Mouse (Mus musculus): Measurements from ENCODE around the gene Gnaz. TPM values are rescaled to one million over a fixed set of nuclear protein-coding genes. Genes with fewer than 3 reads are reported as not detected.

Gnaz gene
- total RNA-seq, 2 experiments from 2014 or later, result 0.60 to 0.98 TPM

GRCm38 (mm10) chr10:75059396-75059795 lies 92.4 kb downstream of the Gnaz start:
- DNase-seq, result peak; percentile 73 to 80
- intact Hi-C loops (cut with DNase I), result loop anchor here (1.0 to 10.0 kb wide), 2 partner anchors 92 to 185 kb away; no protein-coding TSS in a partner anchor

- peak; percentile 81 to 87 for DNase-seq
- intact Hi-C loops (cut with DNase I), result loop anchor here (5.0 kb wide), 1 partner anchor 42 kb away; no protein-coding TSS in a partner anchor
These were observed 93.4 kb downstream of the Gnaz start, which contains the start of gene Bcr for GRCm38 (mm10) chr10:75060217-75060842. Gene Bcr (plus strand): TSS chr10:75060592.

DNA sequence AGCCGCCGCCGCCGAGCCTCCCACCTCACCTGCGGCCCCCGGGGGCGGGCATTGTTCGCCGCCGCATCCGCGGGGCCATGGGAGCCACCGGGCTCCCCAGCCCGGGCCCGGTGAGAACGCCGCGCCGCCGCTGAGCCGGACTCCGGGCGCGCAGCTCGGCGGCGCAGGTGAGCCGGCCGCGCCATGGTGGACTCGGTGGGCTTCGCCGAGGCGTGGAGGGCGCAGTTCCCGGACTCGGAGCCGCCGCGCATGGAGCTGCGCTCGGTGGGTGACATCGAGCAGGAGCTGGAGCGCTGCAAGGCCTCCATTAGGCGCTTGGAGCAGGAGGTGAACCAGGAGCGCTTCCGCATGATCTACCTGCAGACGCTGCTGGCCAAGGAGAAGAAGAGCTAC lies 93.9 kb downstream of the Gnaz start:
- intact Hi-C loops (cut with DNase I), result loop anchor here (5.0 kb wide), 1 partner anchor 41 kb away; no protein-coding TSS in a partner anchor
- DNase-seq, result peak in 1 of 2 experiments; percentile 21

DNA sequence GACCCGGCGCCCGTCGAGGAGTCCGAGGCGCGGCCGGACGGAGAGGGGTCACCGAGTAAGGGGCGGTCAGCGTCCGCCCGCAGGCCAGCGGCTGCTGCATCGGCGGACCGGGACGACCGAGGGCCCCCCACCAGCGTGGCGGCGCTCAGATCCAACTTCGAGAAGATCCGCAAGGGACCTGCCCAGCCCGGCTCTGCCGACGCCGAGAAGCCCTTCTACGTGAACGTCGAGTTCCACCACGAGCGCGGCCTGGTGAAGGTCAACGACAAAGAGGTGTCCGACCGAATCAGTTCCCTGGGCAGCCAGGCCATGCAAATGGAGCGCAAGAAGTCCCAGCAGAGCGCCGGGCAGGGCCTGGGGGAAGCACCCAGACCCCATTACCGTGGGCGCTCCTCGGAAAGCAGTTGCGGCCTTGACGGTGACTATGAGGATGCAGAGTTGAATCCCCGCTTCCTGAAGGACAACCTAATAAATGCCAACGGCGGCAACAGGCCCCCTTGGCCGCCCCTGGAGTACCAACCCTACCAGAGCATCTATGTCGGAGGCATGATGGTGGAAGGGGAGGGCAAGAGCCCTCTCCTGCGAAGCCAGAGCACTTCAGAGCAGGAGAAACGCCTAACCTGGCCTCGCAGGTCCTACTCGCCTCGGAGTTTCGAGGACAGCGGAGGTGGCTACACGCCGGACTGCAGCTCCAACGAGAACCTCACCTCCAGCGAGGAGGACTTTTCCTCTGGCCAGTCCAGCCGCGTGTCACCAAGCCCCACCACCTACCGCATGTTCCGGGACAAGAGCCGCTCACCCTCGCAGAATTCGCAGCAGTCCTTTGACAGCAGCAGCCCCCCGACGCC lies 94.6 kb downstream of the Gnaz start:
- intact Hi-C loops (cut with DNase I), result loop anchor here (5.0 kb wide), 1 partner anchor 41 kb away; no protein-coding TSS in a partner anchor
- DNase-seq, result peak; percentile 24 to 25

- intact Hi-C loops (cut with DNase I), result loop anchor here (5.0 kb wide), 1 partner anchor 40 kb away; no protein-coding TSS in a partner anchor
- DNase-seq, result peak; percentile 19 to 33
These were observed 95.2 kb downstream of the Gnaz start for GRCm38 (mm10) chr10:75062189-75062561.

DNA sequence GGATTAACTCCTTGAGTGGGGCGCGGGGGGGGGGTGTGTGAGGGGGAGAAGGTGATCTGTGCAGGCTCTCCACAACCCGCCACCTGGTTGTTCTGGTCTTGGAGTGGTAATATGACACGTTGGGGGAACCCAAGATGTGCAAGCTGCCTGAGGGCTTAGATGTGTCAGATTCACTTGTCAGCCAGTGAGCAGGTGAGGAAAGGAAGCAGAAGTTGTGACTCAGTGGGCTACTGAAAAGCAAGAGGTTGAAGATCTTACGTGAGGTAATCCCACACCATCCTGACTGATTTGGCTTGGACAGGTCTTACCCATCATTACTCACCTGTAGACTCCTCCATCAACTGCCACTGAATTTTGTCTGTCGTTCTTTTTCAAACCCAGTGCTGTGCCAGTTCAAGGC lies 95.6 kb downstream of the Gnaz start:
- no peak for DNase-seq
- intact Hi-C loops (cut with DNase I), result loop anchor here (5.0 kb wide), 1 partner anchor 40 kb away; no protein-coding TSS in a partner anchor

DNA sequence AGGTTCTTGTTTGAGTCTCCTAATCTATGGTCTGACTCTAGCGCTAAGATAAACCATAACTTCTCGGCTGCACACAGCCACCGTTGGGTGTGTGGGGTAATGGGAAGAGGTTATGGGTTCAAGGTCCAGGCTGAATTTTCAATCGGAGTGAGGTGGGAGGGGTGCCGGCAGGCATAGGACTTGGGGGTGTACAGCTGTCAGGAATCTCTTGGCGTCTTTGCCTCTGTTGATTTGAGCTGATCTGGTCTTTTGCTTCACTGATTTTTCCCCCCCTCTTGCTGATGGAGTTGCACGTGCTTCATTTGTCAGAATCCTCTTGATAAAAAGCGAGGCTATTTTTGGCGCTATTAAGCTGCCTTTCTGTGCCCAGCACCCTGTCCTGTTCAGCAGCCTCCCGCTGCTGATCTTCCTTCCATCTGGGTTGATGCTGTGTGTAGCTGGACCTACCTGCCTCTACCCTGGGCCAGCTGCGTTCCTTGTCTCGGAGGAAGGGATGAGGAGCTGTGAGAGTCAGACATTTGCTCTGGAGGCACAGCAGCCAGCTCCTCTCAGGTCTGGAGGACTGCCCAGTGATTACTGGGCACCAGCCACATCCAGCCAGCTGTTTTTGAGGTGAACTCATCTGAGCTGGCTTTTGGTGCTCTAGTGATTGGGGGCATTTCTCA lies 96.5 kb downstream of the Gnaz start:
- intact Hi-C loops (cut with DNase I), result loop anchor here (5.0 kb wide), 1 partner anchor 39 kb away; no protein-coding TSS in a partner anchor
- DNase-seq, result peak in 1 of 2 experiments; percentile 17

DNA sequence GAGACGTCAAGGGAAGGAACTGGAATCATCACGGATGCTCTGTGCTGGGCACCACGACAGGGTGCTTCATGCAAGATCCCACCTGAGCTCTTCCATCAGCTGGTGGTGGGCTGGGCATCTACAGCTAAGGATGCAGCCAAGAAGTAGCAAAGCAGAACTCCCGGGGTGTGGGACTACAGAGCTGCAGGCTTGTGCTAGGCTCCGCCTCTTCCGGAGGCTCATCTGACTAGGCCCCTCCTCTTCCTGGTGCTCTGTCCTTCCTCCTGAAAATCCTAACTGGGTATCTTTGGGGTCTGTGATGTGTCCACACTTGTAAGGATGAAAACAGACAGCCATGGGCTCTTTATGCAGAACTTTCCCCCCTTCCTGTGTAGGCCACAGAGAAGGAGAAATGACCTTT lies 98.7 kb downstream of the Gnaz start:
- intact Hi-C loops (cut with DNase I), result no loop called here
- no peak for DNase-seq

Other genes starting within 250 kb of the Gnaz start
- not detected for gene Rsph14, start 65.4 kb downstream of the Gnaz start, total RNA-seq (2021)
- gene Rab36, start 69.9 kb downstream of the Gnaz start, total RNA-seq (2021), result 1 to 10 TPM in 1 of 2 experiments, under 1 TPM in 1; 0.80 to 1.2 TPM
- gene Bcr, start 93.4 kb downstream of the Gnaz start, total RNA-seq (2021), result 10 to 100 TPM; 11.6 to 12.3 TPM
- 10 to 100 TPM; 38.3 to 42.9 TPM for gene Specc1l, start 244.9 kb downstream of the Gnaz start, total RNA-seq (2021)